Mouse (Mus musculus) cerebellum, adult 2 months (tissue): ENCODE measurements at regions not wholly inside any gene's neighbourhood (a gene's known extent, or its start where the extent isn't known, plus 50 kb on each side); places are given as distances from the start of the nearest gene placed in this dataset.

ENCODE experiments used
- DNase-seq, 2 experiments: peaks; one replicate each; pipeline ENCODE4 v3.0.0; 2021
- H3K27ac ChIP-seq: fragments of 200-500 bp; 2 replicates; pipeline ENCODE4 v1.5.1; 2012; ENCODE audit warnings: low read length, control low read depth, inconsistent platforms; ENCODE audit not compliant: insufficient read depth
- H3K27me3 ChIP-seq: fragments of 200-500 bp; 2 replicates; pipeline ENCODE4 v1.6.1; 2012; ENCODE audit warnings: inconsistent platforms, mild to moderate bottlenecking, low read length, moderate library complexity; ENCODE audit not compliant: control insufficient read depth, insufficient read depth
- H3K4me1 ChIP-seq: fragments of 200-500 bp; 2 replicates; pipeline ENCODE4 v1.6.1; 2011; ENCODE audit warnings: low read length; ENCODE audit not compliant: control insufficient read depth, insufficient read depth
- H3K4me3 ChIP-seq: fragments of 200-500 bp; replicated peaks from 2 replicates; pipeline ENCODE3; 2011; ENCODE audit warnings: mild to moderate bottlenecking, low read depth, low read length, control low read depth; ENCODE audit not compliant: insufficient read depth
- CTCF ChIP-seq: fragments of 200-500 bp; IDR thresholded peaks from 2 replicates; pipeline ENCODE4 v1.5.1; 2011; ENCODE audit warnings: low read depth, mild to moderate bottlenecking, control low read depth, low read length, moderate library complexity, borderline replicate concordance; ENCODE audit not compliant: insufficient read depth
- POLR2A ChIP-seq: fragments of 200-500 bp; IDR thresholded peaks from 2 replicates; pipeline ENCODE4 v1.6.1; 2011; ENCODE audit warnings: low read length, control low read depth, borderline replicate concordance; ENCODE audit not compliant: insufficient read depth
- WGBS: fragments of 180-500 bp; shearing (Covaris S2); methylation state at CpG from one replicate; pipeline ENCODE4 v1.1.7; 2018; 5-methylcytosine and 5-hydroxymethylcytosine counted together

- Histone ChIP-seq H3K27ac (no peak overlapping the region), H3K4me1 (peaks cover 8% of the 10 kb centered on the region; the same call in 1 of the 2 replicates), H3K27me3 (no peaks in the 10 kb centered on the region), H3K4me3 (no peak overlapping the region)
- no peak for DNase-seq
- WGBS = 85% methylated on average over 5 of the region's 5 CpGs
- TF ChIP-seq POLR2A = no peak
- no peak for TF ChIP-seq CTCF
Observed at GRCm38 (mm10) chr5:119388841-119389240, 281.6 kb upstream of the Tbx3 start.

GRCm38 (mm10) chr5:119389384-119389783, 281.1 kb upstream of the Tbx3 start:
- WGBS = 50% methylated on average over 9 of the region's 9 CpGs
- TF ChIP-seq CTCF (no peak), POLR2A (no peak)
- Histone ChIP-seq H3K4me1 (peaks cover 8% of the 10 kb centered on the region; the same call in 1 of the 2 replicates), H3K4me3 (no peak overlapping the region), H3K27ac (no peak overlapping the region), H3K27me3 (no peaks in the 10 kb centered on the region)
- DNase-seq = peak; percentile 14 to 22

GRCm38 (mm10) chr5:119389857-119390256, 280.6 kb upstream of the Tbx3 start:
- H3K4me3 ChIP-seq = no peak overlapping the region
- no peaks in the 10 kb centered on the region for H3K27me3 ChIP-seq
- WGBS = 15% methylated on average over 7 of the region's 7 CpGs
- peaks cover 8% of the 10 kb centered on the region; the same call in 1 of the 2 replicates for H3K4me1 ChIP-seq
- peak; percentile 84 to 91 for DNase-seq
- no peak overlapping the region for H3K27ac ChIP-seq
- TF ChIP-seq POLR2A (no peak), CTCF (no peak)

- 83% methylated on average over 5 of the region's 5 CpGs for WGBS
- Histone ChIP-seq H3K27me3 (no peaks in the 10 kb centered on the region), H3K27ac (no peak overlapping the region), H3K4me1 (no peaks in the 10 kb centered on the region), H3K4me3 (no peak overlapping the region)
- no peak for DNase-seq
- TF ChIP-seq CTCF (no peak), POLR2A (no peak)
Observed at GRCm38 (mm10) chr5:119398475-119398874, 272.0 kb upstream of the Tbx3 start.

GRCm38 (mm10) chr5:119400223-119400935, 270.1 kb upstream of the Tbx3 start:
- TF ChIP-seq CTCF (no peak), POLR2A (no peak)
- 52% methylated on average over 6 of the region's 6 CpGs for WGBS
- no peak for DNase-seq
- H3K4me1 ChIP-seq = no peaks in the 10 kb centered on the region
- no peak overlapping the region for H3K4me3 ChIP-seq
- H3K27ac ChIP-seq = no peak overlapping the region
- H3K27me3 ChIP-seq = no peaks in the 10 kb centered on the region

DNA sequence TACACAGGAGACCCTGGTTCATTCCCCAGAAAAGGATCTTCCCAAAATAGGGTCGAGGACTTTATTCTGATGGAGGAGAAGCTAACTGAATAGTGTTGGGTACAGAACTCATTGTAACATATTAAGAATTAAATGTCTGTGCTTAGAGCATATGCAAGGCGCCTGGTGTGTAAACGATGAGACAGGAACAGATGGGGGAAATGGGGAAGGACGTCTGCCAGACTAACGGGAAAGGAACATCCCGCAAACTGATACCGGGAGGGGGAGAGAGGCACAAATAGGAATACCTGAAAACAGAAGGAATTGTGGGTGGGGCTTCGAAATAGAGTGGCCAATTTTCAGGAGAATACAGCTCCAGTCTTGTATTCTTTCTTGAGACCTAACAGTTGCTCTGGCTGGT, 268.6 kb upstream of the Tbx3 start:
- H3K27me3 ChIP-seq = no peaks in the 10 kb centered on the region
- no peak overlapping the region for H3K27ac ChIP-seq
- H3K4me3 ChIP-seq = no peak overlapping the region
- no peak for TF ChIP-seq POLR2A
- TF ChIP-seq CTCF = no peak
- no peak for DNase-seq
- 39% methylated on average over 8 of the region's 8 CpGs for WGBS
- H3K4me1 ChIP-seq = no peaks in the 10 kb centered on the region

- TF ChIP-seq POLR2A (no peak), CTCF (no peak)
- DNase-seq = no peak
- H3K4me1 ChIP-seq = no peaks in the 10 kb centered on the region
- no peak overlapping the region for H3K27ac ChIP-seq
- no peak overlapping the region for H3K4me3 ChIP-seq
- H3K27me3 ChIP-seq = no peaks in the 10 kb centered on the region
- 55% methylated on average over 17 of the region's 17 CpGs for WGBS
Observed at GRCm38 (mm10) chr5:119402651-119403050, 267.8 kb upstream of the Tbx3 start.

DNA sequence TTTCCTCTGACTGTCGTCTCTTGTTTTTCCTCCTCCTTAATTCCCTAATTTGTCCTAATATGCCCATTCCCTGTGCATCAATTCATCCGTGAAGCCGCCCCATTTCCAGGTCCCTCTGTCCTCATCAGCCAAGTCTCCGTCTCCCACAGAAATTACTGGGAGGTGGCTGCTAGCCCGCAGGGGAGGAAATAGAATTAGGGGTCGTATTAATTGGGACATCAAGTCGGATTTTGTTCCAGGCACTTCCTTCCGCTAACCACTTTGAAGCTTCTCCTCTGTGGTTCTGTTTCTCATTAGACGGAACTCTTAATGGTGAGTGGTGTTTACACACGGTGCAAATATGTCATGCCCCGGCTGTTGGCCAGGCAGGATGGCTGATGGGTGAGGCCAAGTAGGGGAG, 259.5 kb upstream of the Tbx3 start:
- WGBS = 53% methylated on average over 11 of the region's 11 CpGs
- no peak overlapping the region for H3K4me3 ChIP-seq
- H3K4me1 ChIP-seq = no peaks in the 10 kb centered on the region
- DNase-seq = no peak
- no peak for TF ChIP-seq POLR2A
- TF ChIP-seq CTCF = no peak
- no peak overlapping the region for H3K27ac ChIP-seq
- no peaks in the 10 kb centered on the region for H3K27me3 ChIP-seq
